Mouse (Mus musculus) cerebellum, adult 9-10 months (tissue): ENCODE measurements around the gene Fam72a.

Experiments
- DNase-seq: peaks from one replicate; pipeline ENCODE4 v3.0.0; 2022

The Fam72a gene

GRCm38 (mm10) chr1:131586836-131587235 is 59.1 kb downstream of the Fam72a start:
- DNase-seq, result no peak
